Mouse (Mus musculus): ENCODE results near the gene Ralgapa2. TPM values are rescaled to one million over a fixed set of nuclear protein-coding genes. Genes with fewer than 3 reads are reported as not detected.

The Ralgapa2 gene
- polyA plus RNA-seq, 1 experiment from 2014 or later = 11.1 TPM

GRCm38 (mm10) chr2:146426321-146426720, 85.8 kb downstream of the Ralgapa2 start:
- Histone ChIP-seq H3K27ac (ENCODE audit: low read length) (no peak overlapping the region), H3K4me1 (ENCODE audit: control insufficient read depth, insufficient read depth, low read length) (no peaks in the 10 kb centered on the region), H3K9ac (ENCODE audit: low read length) (no peak overlapping the region), H3K36me3 (ENCODE audit: control insufficient read depth, insufficient read depth) (peaks cover 10% of the 10 kb centered on the region), H3K9me3 (replicated peaks; ENCODE audit: control insufficient read depth, low read length) (no peaks in the 10 kb centered on the region), H3K4me2 (ENCODE audit: low read depth, low read length) (no peak overlapping the region), H3K4me3 (ENCODE audit: low read length) (no peak overlapping the region), H3K27me3 (ENCODE audit: control insufficient read depth, insufficient read depth, low read length) (no peaks in the 10 kb centered on the region)
- 81% methylated on average over 7 of the region's 7 CpGs for WGBS
- ATAC-seq (replicated peaks; ENCODE audit: extremely low read depth, insufficient read depth, low FRiP score) = no peak

DNA sequence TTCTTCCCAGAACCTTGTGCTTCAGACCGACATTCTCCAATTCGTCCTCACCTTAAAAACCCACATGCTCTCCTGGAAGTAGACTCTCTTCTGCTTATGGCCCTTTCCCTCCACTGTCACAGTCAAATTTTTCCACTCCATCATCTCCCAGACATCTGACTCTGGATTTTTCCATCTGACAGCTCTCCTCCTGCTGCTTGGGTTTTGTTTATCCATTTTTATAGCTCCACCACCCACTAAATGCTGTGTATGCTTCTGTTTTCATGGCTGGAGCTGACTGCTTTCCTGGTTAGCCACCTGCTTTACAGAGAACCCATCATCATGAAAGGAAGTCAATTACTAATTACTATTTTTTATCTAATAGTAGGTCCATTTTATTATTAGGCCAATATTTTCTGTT, 86.9 kb downstream of the Ralgapa2 start:
- peaks cover 10% of the 10 kb centered on the region for H3K36me3 ChIP-seq (ENCODE audit: control insufficient read depth, insufficient read depth)

DNA sequence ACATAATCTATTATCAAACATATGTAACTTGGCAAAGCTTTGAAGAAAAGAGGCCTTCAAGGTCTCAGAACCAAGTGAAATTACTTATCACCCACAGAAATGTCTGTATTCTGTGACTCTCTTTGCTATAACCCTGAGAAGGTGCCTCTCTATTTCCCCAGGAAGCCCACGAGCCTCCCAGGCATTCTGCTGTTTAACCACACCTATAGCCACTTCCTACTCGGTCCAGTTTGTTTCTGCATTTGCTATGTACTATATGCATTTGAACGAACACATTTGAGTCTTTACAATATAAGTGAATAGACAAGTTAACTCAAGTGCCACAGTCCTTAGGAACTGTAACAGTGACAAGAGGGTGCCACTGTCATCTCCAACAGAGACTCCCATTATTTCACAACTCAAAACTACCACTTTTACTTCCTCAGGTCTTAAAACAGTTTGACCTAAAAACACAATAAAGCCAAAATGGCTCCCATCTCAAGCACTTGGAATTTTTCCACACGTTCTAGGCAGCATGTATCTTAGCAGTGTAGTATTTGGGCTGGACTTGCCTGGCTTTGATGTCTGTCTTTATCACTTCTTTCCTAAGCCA, 88.3 kb downstream of the Ralgapa2 start:
- H3K9me3 ChIP-seq (replicated peaks; ENCODE audit: control insufficient read depth, low read length) = no peaks in the 10 kb centered on the region
- no peak overlapping the region for H3K4me2 ChIP-seq (ENCODE audit: low read depth, low read length)
- WGBS = 68% methylated on average over 4 of the region's 4 CpGs
- no peak overlapping the region for H3K9ac ChIP-seq (ENCODE audit: low read length)
- ATAC-seq (replicated peaks; ENCODE audit: extremely low read depth, insufficient read depth, low FRiP score) = no peak
- H3K4me1 ChIP-seq (ENCODE audit: control insufficient read depth, insufficient read depth, low read length) = no peaks in the 10 kb centered on the region
- no peaks in the 10 kb centered on the region for H3K27me3 ChIP-seq (ENCODE audit: control insufficient read depth, insufficient read depth, low read length)
- peaks cover 7% of the 10 kb centered on the region for H3K36me3 ChIP-seq (ENCODE audit: control insufficient read depth, insufficient read depth)
- H3K27ac ChIP-seq (ENCODE audit: low read length) = no peak overlapping the region
- H3K4me3 ChIP-seq (ENCODE audit: low read length) = no peak overlapping the region

More for the DNA sequence above, 86.9 kb downstream of the Ralgapa2 start:
- no peak overlapping the region for H3K4me3 ChIP-seq (ENCODE audit: low read length)
- ATAC-seq (replicated peaks; ENCODE audit: extremely low read depth, insufficient read depth, low FRiP score) = no peak
- H3K9me3 ChIP-seq (replicated peaks; ENCODE audit: control insufficient read depth, low read length) = no peaks in the 10 kb centered on the region
- WGBS = 76% methylated on average over 2 of the region's 2 CpGs
- H3K27ac ChIP-seq (ENCODE audit: low read length) = no peak overlapping the region
- no peaks in the 10 kb centered on the region for H3K4me1 ChIP-seq (ENCODE audit: control insufficient read depth, insufficient read depth, low read length)
- H3K27me3 ChIP-seq (ENCODE audit: control insufficient read depth, insufficient read depth, low read length) = no peaks in the 10 kb centered on the region
- no peak overlapping the region for H3K4me2 ChIP-seq (ENCODE audit: low read depth, low read length)
- no peak overlapping the region for H3K9ac ChIP-seq (ENCODE audit: low read length)

DNA sequence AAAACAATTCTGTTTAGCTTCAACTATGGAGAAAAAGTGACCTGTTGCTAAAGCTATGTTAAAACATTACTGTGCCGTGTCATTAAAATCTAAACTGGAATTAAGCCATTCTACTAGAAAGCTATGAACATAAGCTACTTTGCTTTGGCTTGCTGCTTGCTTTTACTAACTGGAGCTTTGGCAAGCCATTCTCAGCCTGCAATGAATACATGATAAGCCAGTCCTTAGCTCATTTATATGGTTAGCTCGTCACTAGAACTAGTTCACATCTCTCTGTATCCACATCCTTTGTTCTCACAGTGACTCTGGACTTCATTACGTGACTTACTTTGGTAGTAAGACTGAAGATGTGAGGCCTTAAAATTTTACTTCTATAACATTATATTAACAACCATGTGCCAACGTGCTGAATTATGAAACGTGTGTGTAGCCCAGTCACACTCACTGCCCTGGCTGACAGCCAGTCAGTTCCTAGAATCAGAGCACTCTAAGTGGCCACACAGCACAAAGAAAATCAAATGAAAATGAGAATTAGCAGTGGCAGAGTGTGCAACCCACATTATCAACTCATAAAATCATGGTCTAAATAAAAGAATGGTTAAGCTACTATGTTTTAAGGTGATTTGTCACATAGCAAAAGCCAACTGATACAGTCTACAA, 89.0 kb downstream of the Ralgapa2 start:
- no peaks in the 10 kb centered on the region for H3K27me3 ChIP-seq (ENCODE audit: control insufficient read depth, insufficient read depth, low read length)
- H3K4me1 ChIP-seq (ENCODE audit: control insufficient read depth, insufficient read depth, low read length) = no peaks in the 10 kb centered on the region
- no peak overlapping the region for H3K4me3 ChIP-seq (ENCODE audit: low read length)
- H3K36me3 ChIP-seq (ENCODE audit: control insufficient read depth, insufficient read depth) = peaks cover 5% of the 10 kb centered on the region; the same call in 1 of the 2 replicates
- no peak for ATAC-seq (replicated peaks; ENCODE audit: extremely low read depth, insufficient read depth, low FRiP score)
- no peak overlapping the region for H3K9ac ChIP-seq (ENCODE audit: low read length)
- 74% methylated on average over 5 of the region's 5 CpGs for WGBS
- H3K9me3 ChIP-seq (replicated peaks; ENCODE audit: control insufficient read depth, low read length) = no peaks in the 10 kb centered on the region
- no peak overlapping the region for H3K4me2 ChIP-seq (ENCODE audit: low read depth, low read length)
- H3K27ac ChIP-seq (ENCODE audit: low read length) = no peak overlapping the region

DNA sequence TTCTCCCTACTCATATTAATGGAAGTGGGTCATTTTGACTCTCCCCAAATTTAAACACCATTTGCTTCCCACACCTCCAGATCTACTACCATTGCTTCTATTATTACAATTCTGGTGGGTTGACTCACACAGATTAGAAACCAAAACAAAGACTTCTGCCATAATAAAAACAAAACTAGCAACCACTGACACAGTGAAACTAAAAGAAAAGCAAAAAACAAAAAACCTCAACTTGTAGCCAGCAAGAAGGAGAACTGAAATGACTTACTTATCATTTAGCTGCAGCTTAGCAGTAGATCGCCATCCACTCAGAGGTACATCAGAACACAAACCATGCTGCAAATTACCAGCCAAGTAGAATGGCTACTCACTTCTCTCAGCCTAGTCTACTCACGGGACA, 95.9 kb downstream of the Ralgapa2 start:
- no peaks in the 10 kb centered on the region; the same call in 1 of the 2 replicates for H3K27me3 ChIP-seq (ENCODE audit: control insufficient read depth, insufficient read depth, low read length)
- H3K4me3 ChIP-seq (ENCODE audit: low read length) = no peak overlapping the region
- no peaks in the 10 kb centered on the region for H3K4me1 ChIP-seq (ENCODE audit: control insufficient read depth, insufficient read depth, low read length)
- no peaks in the 10 kb centered on the region for H3K9me3 ChIP-seq (replicated peaks; ENCODE audit: control insufficient read depth, low read length)
- no peak overlapping the region for H3K4me2 ChIP-seq (ENCODE audit: low read depth, low read length)
- no peak overlapping the region for H3K27ac ChIP-seq (ENCODE audit: low read length)
- 76% methylated on average over 2 of the region's 2 CpGs for WGBS
- no peak for ATAC-seq (replicated peaks; ENCODE audit: extremely low read depth, insufficient read depth, low FRiP score)
- H3K9ac ChIP-seq (ENCODE audit: low read length) = no peak overlapping the region
- no peaks in the 10 kb centered on the region for H3K36me3 ChIP-seq (ENCODE audit: control insufficient read depth, insufficient read depth)

DNA sequence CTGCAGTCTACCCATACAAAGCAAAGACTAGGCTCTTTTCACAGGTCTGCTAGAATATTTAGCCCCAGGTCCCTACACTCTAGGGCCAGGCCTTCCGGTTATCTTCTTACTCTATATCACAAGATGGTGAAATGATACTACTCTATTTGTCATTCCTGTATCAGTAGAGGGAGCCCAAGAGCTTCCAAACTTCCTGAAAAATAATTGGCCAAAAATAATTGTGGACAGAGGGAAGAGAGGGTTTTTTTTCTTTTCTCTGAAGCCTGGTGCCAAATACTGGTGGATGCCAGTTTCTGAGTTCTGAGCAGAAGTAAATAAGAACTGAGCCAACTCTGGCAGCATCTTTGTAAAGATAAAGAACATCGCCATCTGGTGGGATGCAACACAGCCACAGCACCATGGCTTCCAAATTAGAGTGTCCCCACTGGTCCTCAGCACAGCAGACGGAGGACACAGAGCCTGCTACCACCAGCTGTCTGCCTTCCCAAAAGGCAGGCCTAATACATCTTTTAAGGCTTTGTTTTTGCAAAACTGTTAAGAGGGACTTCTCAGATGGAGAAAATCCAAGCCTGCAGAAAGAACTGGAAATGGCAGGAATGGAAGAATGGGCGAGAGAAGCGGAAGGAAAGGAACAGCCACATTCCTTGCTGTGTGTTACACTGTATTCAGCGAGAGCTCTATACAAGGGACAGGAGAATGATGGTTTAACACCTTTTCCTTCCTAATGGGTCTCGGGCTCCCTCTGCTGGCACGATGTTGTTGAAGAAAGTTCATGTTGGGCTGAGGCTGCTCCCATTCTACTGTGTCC, 97.5 kb downstream of the Ralgapa2 start:
- H3K9me3 ChIP-seq (replicated peaks; ENCODE audit: control insufficient read depth, low read length) = no peaks in the 10 kb centered on the region
- no peak overlapping the region for H3K27ac ChIP-seq (ENCODE audit: low read length)
- H3K4me2 ChIP-seq (ENCODE audit: low read depth, low read length) = no peak overlapping the region
- H3K4me3 ChIP-seq (ENCODE audit: low read length) = no peak overlapping the region
- no peak overlapping the region for H3K9ac ChIP-seq (ENCODE audit: low read length)
- whole genome bisulfite sequencing = 45% methylated on average over 8 of the region's 8 CpGs
- 0 out of 2 replicates have a peak, but pooled peaks cover 2% of the 10 kb centered on the region for H3K36me3 ChIP-seq (ENCODE audit: control insufficient read depth, insufficient read depth)
- H3K27me3 ChIP-seq (ENCODE audit: control insufficient read depth, insufficient read depth, low read length) = no peaks in the 10 kb centered on the region; the same call in 1 of the 2 replicates
- no peaks in the 10 kb centered on the region for H3K4me1 ChIP-seq (ENCODE audit: control insufficient read depth, insufficient read depth, low read length)
- ATAC-seq (replicated peaks; ENCODE audit: extremely low read depth, insufficient read depth, low FRiP score) = no peak

DNA sequence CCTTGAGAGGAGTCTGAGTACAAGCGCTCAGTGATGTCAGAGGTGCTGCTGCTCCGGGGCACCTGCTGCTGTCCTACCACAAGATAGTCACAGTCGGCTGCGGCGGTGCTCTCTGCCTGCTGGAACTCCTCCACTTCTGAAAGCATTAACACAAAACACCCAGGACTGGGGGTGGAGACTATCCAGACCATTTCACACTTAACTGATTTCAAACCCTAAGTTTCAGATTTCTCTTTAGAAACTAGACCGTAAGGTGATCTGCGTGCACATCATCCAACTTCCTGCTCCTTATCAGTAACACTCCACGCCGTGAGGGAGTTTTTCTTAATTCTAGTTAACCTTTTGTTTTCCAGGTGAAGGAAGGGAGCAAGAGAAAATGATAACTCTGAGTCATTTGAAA, 99.4 kb downstream of the Ralgapa2 start:
- no peaks in the 10 kb centered on the region; the same call in 1 of the 2 replicates for H3K27me3 ChIP-seq (ENCODE audit: control insufficient read depth, insufficient read depth, low read length)
- H3K4me3 ChIP-seq (ENCODE audit: low read length) = no peak overlapping the region
- 43% methylated on average over 9 of the region's 9 CpGs for WGBS
- H3K4me2 ChIP-seq (ENCODE audit: low read depth, low read length) = no peak overlapping the region
- 0 out of 2 replicates have a peak, but pooled peaks cover 2% of the 10 kb centered on the region for H3K36me3 ChIP-seq (ENCODE audit: control insufficient read depth, insufficient read depth)
- H3K9ac ChIP-seq (ENCODE audit: low read length) = no peak overlapping the region
- no peaks in the 10 kb centered on the region for H3K4me1 ChIP-seq (ENCODE audit: control insufficient read depth, insufficient read depth, low read length)
- no peak overlapping the region for H3K27ac ChIP-seq (ENCODE audit: low read length)
- no peak for ATAC-seq (replicated peaks; ENCODE audit: extremely low read depth, insufficient read depth, low FRiP score)
- no peaks in the 10 kb centered on the region for H3K9me3 ChIP-seq (replicated peaks; ENCODE audit: control insufficient read depth, low read length)

DNA sequence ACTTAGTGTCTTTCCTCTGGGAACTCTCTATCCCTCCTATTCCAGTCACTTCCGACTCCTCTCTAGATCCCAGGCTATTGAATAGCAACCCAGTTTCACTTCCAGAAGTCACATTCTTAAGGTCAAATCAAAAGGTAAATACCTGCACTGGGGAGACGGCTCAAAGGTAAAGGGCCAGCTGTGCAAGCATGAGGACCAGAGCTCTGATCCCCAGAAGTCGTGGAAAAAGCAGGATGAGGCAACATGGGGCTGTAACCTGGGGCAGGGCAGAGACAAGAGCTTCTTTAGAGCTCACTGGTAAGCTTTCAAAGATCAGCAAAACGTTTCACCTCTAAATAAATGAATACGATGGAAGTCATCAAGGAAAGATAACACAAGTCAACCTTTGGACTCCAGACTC, 100.2 kb downstream of the Ralgapa2 start:
- Histone ChIP-seq H3K9me3 (replicated peaks; ENCODE audit: control insufficient read depth, low read length) (no peaks in the 10 kb centered on the region), H3K4me1 (ENCODE audit: control insufficient read depth, insufficient read depth, low read length) (no peaks in the 10 kb centered on the region), H3K9ac (ENCODE audit: low read length) (no peak overlapping the region), H3K27ac (ENCODE audit: low read length) (no peak overlapping the region), H3K36me3 (ENCODE audit: control insufficient read depth, insufficient read depth) (0 out of 2 replicates have a peak, but pooled peaks cover 2% of the 10 kb centered on the region), H3K27me3 (ENCODE audit: control insufficient read depth, insufficient read depth, low read length) (no peaks in the 10 kb centered on the region; the same call in 1 of the 2 replicates), H3K4me2 (ENCODE audit: low read depth, low read length) (no peak overlapping the region), H3K4me3 (ENCODE audit: low read length) (no peak overlapping the region)
- WGBS = 76% methylated on average over 5 of the region's 5 CpGs
- no peak for ATAC-seq (replicated peaks; ENCODE audit: extremely low read depth, insufficient read depth, low FRiP score)

GRCm38 (mm10) chr2:146407078-146407477, 105.1 kb downstream of the Ralgapa2 start:
- ATAC-seq (replicated peaks; ENCODE audit: extremely low read depth, insufficient read depth, low FRiP score) = no peak
- no peaks in the 10 kb centered on the region for H3K9me3 ChIP-seq (replicated peaks; ENCODE audit: control insufficient read depth, low read length)

More at GRCm38 (mm10) chr2:146407078-146407477, 105.1 kb downstream of the Ralgapa2 start:
- no peaks in the 10 kb centered on the region for H3K4me1 ChIP-seq (ENCODE audit: control insufficient read depth, insufficient read depth, low read length)
- H3K27ac ChIP-seq (ENCODE audit: low read length) = no peak overlapping the region
- H3K27me3 ChIP-seq (ENCODE audit: control insufficient read depth, insufficient read depth, low read length) = no peaks in the 10 kb centered on the region
- WGBS = 83% methylated on average over 4 of the region's 4 CpGs
- no peak overlapping the region for H3K4me3 ChIP-seq (ENCODE audit: low read length)
- H3K36me3 ChIP-seq (ENCODE audit: control insufficient read depth, insufficient read depth) = peaks cover 9% of the 10 kb centered on the region; the same call in 1 of the 2 replicates
- H3K4me2 ChIP-seq (ENCODE audit: low read depth, low read length) = no peak overlapping the region
- H3K9ac ChIP-seq (ENCODE audit: low read length) = no peak overlapping the region
